Mouse (Mus musculus): ENCODE measurements around the gene Tmem191c.
A peak's percentile ranks its signal among the peaks of the same experiment; 100 is the strongest.

Tmem191c gene

GRCm38 (mm10) chr16:17266113-17266512, 9.8 kb upstream of the Tmem191c start:
- DNase-seq (ENCODE audit: low spot score in 2 of 2), result no peak

- DNase-seq (ENCODE audit: low spot score in 2 of 2), result no peak
Observed at GRCm38 (mm10) chr16:17267937-17268336, 7.9 kb upstream of the Tmem191c start.

GRCm38 (mm10) chr16:17269872-17270271, 6.0 kb upstream of the Tmem191c start:
- no peak for DNase-seq (ENCODE audit: low spot score in 2 of 2)

- peak in 1 of 2 experiments; percentile 56 for DNase-seq (ENCODE audit: low spot score in 2 of 2)
Observed at GRCm38 (mm10) chr16:17271124-17271523, 4.8 kb upstream of the Tmem191c start.

GRCm38 (mm10) chr16:17271856-17272255, 4.0 kb upstream of the Tmem191c start:
- no peak for DNase-seq (ENCODE audit: low spot score in 2 of 2)

- peak; percentile 85 to 94 for DNase-seq (ENCODE audit: low spot score in 2 of 2)
Observed at GRCm38 (mm10) chr16:17276164-17277151, 581 bp downstream of the Tmem191c start.

GRCm38 (mm10) chr16:17277342-17278211, 1.7 kb downstream of the Tmem191c start:
- DNase-seq (ENCODE audit: low spot score in 2 of 2), result peak; percentile 24 to 50

GRCm38 (mm10) chr16:17280471-17280870, 4.6 kb downstream of the Tmem191c start:
- DNase-seq (ENCODE audit: low spot score in 2 of 2), result no peak

GRCm38 (mm10) chr16:17283151-17283550, 7.3 kb downstream of the Tmem191c start:
- DNase-seq (ENCODE audit: low spot score in 2 of 2), result no peak

GRCm38 (mm10) chr16:17287103-17287502, 11.2 kb downstream of the Tmem191c start:
- DNase-seq (ENCODE audit: low spot score in 2 of 2), result no peak

- DNase-seq (ENCODE audit: low spot score in 2 of 2), result no peak
Observed at GRCm38 (mm10) chr16:17291016-17291415, 15.1 kb downstream of the Tmem191c start.

- peak; percentile 80 to 90 for DNase-seq (ENCODE audit: low spot score in 2 of 2)
Observed at GRCm38 (mm10) chr16:17292751-17293150, 16.9 kb downstream of the Tmem191c start.

GRCm38 (mm10) chr16:17300818-17301217, 24.9 kb downstream of the Tmem191c start:
- DNase-seq (ENCODE audit: low spot score in 2 of 2), result no peak

GRCm38 (mm10) chr16:17303521-17304245, 27.8 kb downstream of the Tmem191c start:
- peak in 1 of 2 experiments; percentile 62 for DNase-seq (ENCODE audit: low spot score in 2 of 2)

GRCm38 (mm10) chr16:17307461-17307860, 31.6 kb downstream of the Tmem191c start:
- DNase-seq (ENCODE audit: low spot score in 2 of 2), result no peak

- DNase-seq (ENCODE audit: low spot score in 2 of 2), result no peak
Observed at GRCm38 (mm10) chr16:17309036-17309435, 33.2 kb downstream of the Tmem191c start.

- DNase-seq (ENCODE audit: low spot score in 2 of 2), result no peak
Observed at GRCm38 (mm10) chr16:17312531-17312930, 36.7 kb downstream of the Tmem191c start.

- DNase-seq (ENCODE audit: low spot score in 2 of 2), result no peak
Observed at GRCm38 (mm10) chr16:17316554-17316953, 40.7 kb downstream of the Tmem191c start.

GRCm38 (mm10) chr16:17321481-17321880, 45.6 kb downstream of the Tmem191c start:
- DNase-seq (ENCODE audit: low spot score in 2 of 2), result no peak

GRCm38 (mm10) chr16:17324745-17325144, 48.9 kb downstream of the Tmem191c start:
- no peak for DNase-seq (ENCODE audit: low spot score in 2 of 2)

GRCm38 (mm10) chr16:17326064-17326463, 50.2 kb downstream of the Tmem191c start:
- no peak for DNase-seq (ENCODE audit: low spot score in 2 of 2)

Measured in spleen, postnatal 10 days (tissue).